Mouse (Mus musculus): Measurements from ENCODE around the gene Rab12. TPM values are rescaled to one million over a fixed set of nuclear protein-coding genes. Genes with fewer than 3 reads are reported as not detected.

The Rab12 gene
- polyA plus RNA-seq (2017; shearing (Covaris generic)) = 11.7 TPM

DNA sequence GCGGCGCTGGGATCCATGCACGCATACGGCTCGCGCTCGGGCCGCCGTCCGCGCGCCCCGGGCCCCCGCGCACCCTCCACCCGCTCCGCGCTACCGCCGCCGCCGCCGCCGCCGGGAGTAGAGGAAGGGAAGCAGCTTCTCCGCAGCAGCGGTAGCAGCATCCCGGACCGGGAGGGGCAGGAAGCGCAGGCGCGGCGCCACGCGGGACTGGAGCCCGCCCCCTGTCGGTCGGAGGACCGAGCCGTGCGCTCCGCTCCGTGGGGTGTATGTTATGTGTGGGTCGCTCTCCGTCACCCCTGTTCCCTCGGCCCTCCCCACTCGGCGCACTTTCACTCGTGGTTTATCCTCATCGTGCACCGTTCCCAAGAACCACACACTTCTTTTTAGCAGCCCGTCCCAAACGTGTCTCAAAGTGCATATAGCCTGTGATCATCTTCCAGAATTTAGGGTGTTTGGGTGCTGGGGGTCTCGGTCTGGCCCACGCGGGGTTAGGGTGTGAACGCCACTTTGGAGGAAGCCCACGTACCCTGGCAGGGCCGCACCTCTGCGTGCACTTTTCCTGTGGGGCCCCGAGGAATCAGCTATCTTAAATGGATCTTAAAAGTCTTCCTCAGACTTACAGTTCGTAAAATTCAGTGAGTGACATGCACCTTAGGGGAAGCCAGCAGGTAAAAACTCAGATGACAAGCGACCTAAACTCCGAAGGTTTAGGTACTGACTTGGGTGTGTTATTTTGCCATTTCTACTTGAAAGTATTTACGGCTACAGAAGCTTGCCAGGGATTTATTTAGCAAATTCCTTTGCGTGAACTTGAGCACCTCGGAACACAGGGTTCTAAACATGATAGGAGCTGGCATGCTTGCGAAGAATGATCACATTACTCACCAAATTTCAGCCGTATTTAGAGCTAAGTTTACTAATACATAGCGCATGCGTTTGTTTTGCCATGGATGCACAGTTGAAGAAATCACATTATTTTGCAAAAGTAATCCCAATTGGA is at the start of gene Rab12:
Rab12 (minus strand) TSS at position 176 of the 1,000 bp plus-strand sequence.

DNA sequence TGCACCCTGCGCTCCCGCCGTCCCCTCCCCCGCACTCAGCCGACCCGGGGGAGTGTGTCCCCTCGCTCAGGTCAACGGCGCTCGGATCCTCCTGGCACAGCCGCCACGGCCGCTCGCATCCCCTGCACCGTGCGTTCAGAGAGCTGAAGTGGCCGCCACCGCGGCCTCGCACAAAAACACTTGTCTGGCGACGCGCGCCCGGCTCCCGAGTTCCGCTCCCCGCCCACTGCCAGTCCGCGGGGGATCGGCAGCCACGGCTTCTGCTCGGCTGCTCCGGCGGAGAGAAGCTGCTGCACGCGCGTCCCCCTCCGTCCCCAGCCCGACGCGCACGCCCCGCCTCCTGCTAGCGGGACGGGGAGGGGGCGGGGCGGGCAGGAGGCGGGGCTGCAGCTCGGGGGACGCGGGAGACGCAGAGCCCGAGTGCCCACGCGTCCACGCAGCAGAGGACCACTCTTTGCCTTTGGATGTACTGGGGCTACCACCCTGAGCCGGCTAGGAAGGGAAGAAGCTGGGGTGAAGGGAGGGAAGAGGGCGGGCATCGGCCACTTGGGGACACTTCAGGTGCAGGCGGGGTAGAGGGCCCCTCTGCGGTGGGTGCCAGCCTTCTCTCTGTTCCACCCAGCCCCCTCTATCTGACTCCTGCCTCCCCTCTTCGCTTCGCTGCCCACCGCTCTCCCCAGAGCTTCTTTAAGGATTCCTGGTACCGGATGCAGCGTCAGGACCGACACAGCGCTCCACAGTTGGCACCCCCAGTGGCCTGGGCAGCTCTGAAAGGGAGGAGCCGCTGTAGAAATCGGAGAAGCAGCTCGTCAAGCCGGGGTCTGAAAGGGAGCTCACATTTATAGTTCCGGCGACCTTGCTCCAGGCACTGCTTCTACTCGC is 69.8 kb downstream of the Rab12 start, which contains the start of gene Mtcl1:
Mtcl1 (minus strand) TSS at position 291 of the 882 bp plus-strand sequence.

Other genes starting within 250 kb of the Rab12 start
- gene Mtcl1, start 70.0 kb downstream of the Rab12 start, polyA plus RNA-seq (2017; shearing (Covaris generic)) = 0.11 TPM
- gene Themis3, start 74.9 kb upstream of the Rab12 start, polyA plus RNA-seq (2017; shearing (Covaris generic)) = not detected